Mouse (Mus musculus): ENCODE measurements around the gene Fpr3. TPM values are rescaled to one million over a fixed set of nuclear protein-coding genes. Genes with fewer than 3 reads are reported as not detected.

Gene Fpr3
- polyA plus RNA-seq, 2 experiments, result not detected

- no peak overlapping the region for H3K4me3 ChIP-seq (replicated peaks; ENCODE audit: low read length)
- WGBS, result 56% methylated on average over 1 of the region's 1 CpGs
- DNase-seq (ENCODE audit: low spot score) (no peak), ATAC-seq (ENCODE audit: low FRiP score, low read depth) (no peak)
- H3K9me3 ChIP-seq (ENCODE audit: control insufficient read depth, low read length), result no peaks in the 10 kb centered on the region
- no peaks in the 10 kb centered on the region for H3K27me3 ChIP-seq (ENCODE audit: control insufficient read depth, insufficient read depth, low read length)
- peaks cover 16% of the 10 kb centered on the region for H3K36me3 ChIP-seq (ENCODE audit: control insufficient read depth, insufficient read depth, low read length)
- peaks cover 10% of the 10 kb centered on the region; the same call in 1 of the 2 replicates for H3K4me1 ChIP-seq (ENCODE audit: control insufficient read depth, insufficient read depth, low read length)
- no peak for TF ChIP-seq POLR2A (IDR thresholded peaks at IDR 0.05; ENCODE audit: borderline replicate concordance, extremely low read depth, insufficient read depth, insufficient read length)
- H3K27ac ChIP-seq (replicated peaks; ENCODE audit: low read depth, low read length), result no peak overlapping the region
- H3K4me2 ChIP-seq (replicated peaks; ENCODE audit: low read depth, low read length, severe bottlenecking), result no peak overlapping the region
- H3K9ac ChIP-seq (ENCODE audit: low read depth, low read length, severe bottlenecking), result no peak overlapping the region
Observed at GRCm38 (mm10) chr17:17856612-17857011, 31.0 kb upstream of the Fpr3 start.

- no peak overlapping the region for H3K9ac ChIP-seq (ENCODE audit: low read depth, low read length, severe bottlenecking)
- no peak for ATAC-seq (ENCODE audit: low FRiP score, low read depth)
- no peak overlapping the region for H3K4me3 ChIP-seq (replicated peaks; ENCODE audit: low read length)
- H3K27ac ChIP-seq (replicated peaks; ENCODE audit: low read depth, low read length), result no peak overlapping the region
- peaks cover 21% of the 10 kb centered on the region for H3K36me3 ChIP-seq (ENCODE audit: control insufficient read depth, insufficient read depth, low read length)
- H3K4me1 ChIP-seq (ENCODE audit: control insufficient read depth, insufficient read depth, low read length), result peaks cover 10% of the 10 kb centered on the region; the same call in 1 of the 2 replicates
- H3K4me2 ChIP-seq (replicated peaks; ENCODE audit: low read depth, low read length, severe bottlenecking), result no peak overlapping the region
- no peaks in the 10 kb centered on the region for H3K27me3 ChIP-seq (ENCODE audit: control insufficient read depth, insufficient read depth, low read length)
- WGBS, result 54% methylated on average over 1 of the region's 1 CpGs
- no peaks in the 10 kb centered on the region for H3K9me3 ChIP-seq (ENCODE audit: control insufficient read depth, low read length)
- TF ChIP-seq POLR2A (IDR thresholded peaks at IDR 0.05; ENCODE audit: borderline replicate concordance, extremely low read depth, insufficient read depth, insufficient read length), result no peak
- DNase-seq (ENCODE audit: low spot score), result no peak
Observed at GRCm38 (mm10) chr17:17857446-17857845, 30.2 kb upstream of the Fpr3 start.

- ATAC-seq (ENCODE audit: low FRiP score, low read depth) (no peak), DNase-seq (ENCODE audit: low spot score) (no peak)
- H3K9me3 ChIP-seq (ENCODE audit: control insufficient read depth, low read length), result no peaks in the 10 kb centered on the region
- no peaks in the 10 kb centered on the region for H3K27me3 ChIP-seq (ENCODE audit: control insufficient read depth, insufficient read depth, low read length)
- 87% methylated on average over 3 of the region's 3 CpGs for WGBS
- no peak for TF ChIP-seq POLR2A (IDR thresholded peaks at IDR 0.05; ENCODE audit: borderline replicate concordance, extremely low read depth, insufficient read depth, insufficient read length)
- no peak overlapping the region for H3K4me2 ChIP-seq (replicated peaks; ENCODE audit: low read depth, low read length, severe bottlenecking)
- no peak overlapping the region for H3K4me3 ChIP-seq (replicated peaks; ENCODE audit: low read length)
- H3K27ac ChIP-seq (replicated peaks; ENCODE audit: low read depth, low read length), result no peak overlapping the region
- H3K4me1 ChIP-seq (ENCODE audit: control insufficient read depth, insufficient read depth, low read length), result peaks cover under 1% of the 10 kb centered on the region; the same call in 1 of the 2 replicates
- peaks cover 35% of the 10 kb centered on the region for H3K36me3 ChIP-seq (ENCODE audit: control insufficient read depth, insufficient read depth, low read length)
- H3K9ac ChIP-seq (ENCODE audit: low read depth, low read length, severe bottlenecking), result no peak overlapping the region
Observed at GRCm38 (mm10) chr17:17860110-17860509, 27.5 kb upstream of the Fpr3 start.

DNA sequence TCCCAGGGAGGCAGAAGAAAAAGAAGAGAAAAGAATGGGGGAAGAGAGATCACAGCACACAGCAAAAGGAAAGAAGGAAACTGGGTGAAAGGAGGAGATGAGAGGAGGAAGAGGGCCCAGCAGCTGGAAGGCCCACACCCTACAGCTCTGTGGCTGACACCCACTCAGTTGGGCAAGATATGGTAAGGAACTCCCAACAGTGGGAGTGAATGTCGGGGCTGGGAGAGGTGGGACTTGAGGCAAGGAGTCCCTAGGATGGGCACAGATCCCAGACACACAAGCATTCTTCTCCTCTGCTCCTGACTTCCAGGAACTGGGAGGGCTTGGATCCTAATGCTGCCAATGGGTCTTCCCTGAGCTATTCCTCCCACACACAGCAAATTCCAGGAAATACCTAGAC is 25.3 kb upstream of the Fpr3 start:
- no peaks in the 10 kb centered on the region for H3K4me1 ChIP-seq (ENCODE audit: control insufficient read depth, insufficient read depth, low read length)
- ATAC-seq (ENCODE audit: low FRiP score, low read depth) (no peak), DNase-seq (ENCODE audit: low spot score) (no peak)
- H3K9ac ChIP-seq (ENCODE audit: low read depth, low read length, severe bottlenecking), result no peak overlapping the region
- H3K4me3 ChIP-seq (replicated peaks; ENCODE audit: low read length), result no peak overlapping the region
- no peaks in the 10 kb centered on the region for H3K9me3 ChIP-seq (ENCODE audit: control insufficient read depth, low read length)
- 67% methylated on average over 1 of the region's 1 CpGs for WGBS
- no peak overlapping the region for H3K27ac ChIP-seq (replicated peaks; ENCODE audit: low read depth, low read length)
- TF ChIP-seq POLR2A (IDR thresholded peaks at IDR 0.05; ENCODE audit: borderline replicate concordance, extremely low read depth, insufficient read depth, insufficient read length), result no peak
- no peak overlapping the region for H3K4me2 ChIP-seq (replicated peaks; ENCODE audit: low read depth, low read length, severe bottlenecking)
- H3K36me3 ChIP-seq (ENCODE audit: control insufficient read depth, insufficient read depth, low read length), result peaks cover 42% of the 10 kb centered on the region
- H3K27me3 ChIP-seq (ENCODE audit: control insufficient read depth, insufficient read depth, low read length), result no peaks in the 10 kb centered on the region

DNA sequence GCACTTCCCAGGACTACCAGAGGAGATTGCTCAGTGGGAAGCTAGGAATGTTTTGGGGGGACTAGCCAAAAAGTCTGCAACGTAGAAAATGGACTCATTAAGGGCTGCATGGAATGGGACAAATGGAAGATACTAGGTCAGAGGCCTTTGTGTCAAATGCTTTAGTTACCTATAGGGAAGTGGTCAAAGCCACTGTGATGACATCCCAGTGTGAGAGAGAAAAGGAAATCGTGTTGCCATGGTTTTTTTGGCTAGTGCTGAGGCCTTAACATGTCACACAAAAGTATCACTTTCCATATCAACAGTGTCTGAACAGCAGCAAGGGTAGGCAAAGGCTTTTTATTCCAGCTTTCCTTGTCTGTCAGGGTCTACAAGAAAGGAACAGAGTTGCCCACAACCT is 22.5 kb upstream of the Fpr3 start:
- H3K9me3 ChIP-seq (ENCODE audit: control insufficient read depth, low read length), result no peaks in the 10 kb centered on the region
- H3K4me1 ChIP-seq (ENCODE audit: control insufficient read depth, insufficient read depth, low read length), result no peaks in the 10 kb centered on the region
- H3K36me3 ChIP-seq (ENCODE audit: control insufficient read depth, insufficient read depth, low read length), result peaks cover 34% of the 10 kb centered on the region
- no peak overlapping the region for H3K4me3 ChIP-seq (replicated peaks; ENCODE audit: low read length)
- WGBS, result 69% methylated on average over 2 of the region's 2 CpGs
- H3K9ac ChIP-seq (ENCODE audit: low read depth, low read length, severe bottlenecking), result no peak overlapping the region
- no peak overlapping the region for H3K27ac ChIP-seq (replicated peaks; ENCODE audit: low read depth, low read length)
- no peak for ATAC-seq (ENCODE audit: low FRiP score, low read depth)
- no peaks in the 10 kb centered on the region for H3K27me3 ChIP-seq (ENCODE audit: control insufficient read depth, insufficient read depth, low read length)
- DNase-seq (ENCODE audit: low spot score), result no peak
- H3K4me2 ChIP-seq (replicated peaks; ENCODE audit: low read depth, low read length, severe bottlenecking), result no peak overlapping the region
- TF ChIP-seq POLR2A (IDR thresholded peaks at IDR 0.05; ENCODE audit: borderline replicate concordance, extremely low read depth, insufficient read depth, insufficient read length), result no peak
